Mouse (Mus musculus): ENCODE results near the gene Carnmt1. TPM values are rescaled to one million over a fixed set of nuclear protein-coding genes. Genes with fewer than 3 reads are reported as not detected.

The Carnmt1 gene
- total and polyA plus RNA-seq, 3 experiments = 13.0 to 36.4 (median 32.8) TPM

GRCm38 (mm10) chr19:18682142-18682541 is 11.6 kb downstream of the Carnmt1 start:
- Histone ChIP-seq H3K79me2 (replicated peaks; ENCODE audit: control insufficient read depth, insufficient read depth, low read length) (no peaks in the 10 kb centered on the region; the same call in 1 of the 2 replicates), H3K27ac (no peak overlapping the region), H3K36me3 (ENCODE audit: control insufficient read depth, insufficient read depth, low read length) (no peaks in the 10 kb centered on the region; the same call in 1 of the 2 replicates), H3K9ac (ENCODE audit: low read depth, low read length) (no peak overlapping the region), H3K27me3 (ENCODE audit: control insufficient read depth, insufficient read depth, low read length) (no peaks in the 10 kb centered on the region), H3K4me3 (no peak overlapping the region), H3K4me1 (ENCODE audit: control insufficient read depth, insufficient read depth, low read length) (no peaks in the 10 kb centered on the region)
- intact Hi-C loops (cut with DNase I) = no loop called here
- TF ChIP-seq EP300 (IDR thresholded peaks at IDR 0.05; ENCODE audit: insufficient read depth, low read depth, low read length) (no peak), POLR2A (IDR thresholded peaks at IDR 0.05; ENCODE audit: insufficient read depth, low read depth, low read length) (no peak), CTCF (IDR thresholded peaks at IDR 0.05) (peak; percentile 28; the same call in 1 of the 2 replicates)
- no peak for DNase-seq
- WGBS = 41% methylated on average over 4 of the region's 4 CpGs

DNA sequence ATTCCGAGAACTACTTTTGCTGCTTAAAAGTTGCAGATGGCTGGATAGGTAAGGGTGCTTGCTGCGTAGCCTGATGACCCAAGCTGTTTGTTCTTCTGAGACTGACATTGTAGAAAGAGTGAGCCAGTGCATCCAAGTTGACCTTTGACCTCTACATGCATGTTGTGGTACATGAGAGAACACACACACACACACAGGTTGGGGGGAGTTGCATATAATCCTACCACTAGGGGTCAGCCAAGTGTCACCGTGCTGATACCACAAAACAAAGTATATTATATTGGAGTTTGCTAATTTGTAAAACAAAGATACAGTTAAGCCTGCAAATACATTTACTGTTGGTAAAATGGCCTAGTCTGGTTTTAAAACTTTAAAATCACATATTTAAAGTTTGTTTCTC is 17.0 kb downstream of the Carnmt1 start:
- intact Hi-C loops (cut with DNase I) = loop anchor here (2.0 to 5.0 kb wide), 2 partner anchors 25 to 150 kb away; partner anchors contain the start of gene D030056L22Rik
- Histone ChIP-seq H3K27me3 (ENCODE audit: control insufficient read depth, insufficient read depth, low read length) (no peaks in the 10 kb centered on the region), H3K9ac (ENCODE audit: low read depth, low read length) (no peak overlapping the region), H3K36me3 (ENCODE audit: control insufficient read depth, insufficient read depth, low read length) (no peaks in the 10 kb centered on the region), H3K4me3 (no peak overlapping the region), H3K27ac (no peak overlapping the region), H3K4me1 (ENCODE audit: control insufficient read depth, insufficient read depth, low read length) (no peaks in the 10 kb centered on the region), H3K79me2 (replicated peaks; ENCODE audit: control insufficient read depth, insufficient read depth, low read length) (no peaks in the 10 kb centered on the region)
- DNase-seq = peak in 1 of 2 experiments; percentile 17
- no peak for TF ChIP-seq EP300 (IDR thresholded peaks at IDR 0.05; ENCODE audit: insufficient read depth, low read depth, low read length)
- peak; percentile 87 for TF ChIP-seq CTCF (IDR thresholded peaks at IDR 0.05)
- WGBS = 74% methylated on average over 3 of the region's 3 CpGs

- 34% methylated on average over 3 of the region's 3 CpGs for WGBS
- no peak overlapping the region for H3K27ac ChIP-seq
- no peak for TF ChIP-seq CTCF (IDR thresholded peaks at IDR 0.05)
- no peak for TF ChIP-seq EP300 (IDR thresholded peaks at IDR 0.05; ENCODE audit: insufficient read depth, low read depth, low read length)
- no peak for TF ChIP-seq POLR2A (IDR thresholded peaks at IDR 0.05; ENCODE audit: insufficient read depth, low read depth, low read length)
- no peak overlapping the region for H3K9ac ChIP-seq (ENCODE audit: low read depth, low read length)
- DNase-seq = no peak
- H3K27me3 ChIP-seq (ENCODE audit: control insufficient read depth, insufficient read depth, low read length) = no peaks in the 10 kb centered on the region
- no peak overlapping the region for H3K4me3 ChIP-seq
- no peaks in the 10 kb centered on the region for H3K79me2 ChIP-seq (replicated peaks; ENCODE audit: control insufficient read depth, insufficient read depth, low read length)
- intact Hi-C loops (cut with DNase I) = no loop called here
- no peaks in the 10 kb centered on the region for H3K36me3 ChIP-seq (ENCODE audit: control insufficient read depth, insufficient read depth, low read length)
- H3K4me1 ChIP-seq (ENCODE audit: control insufficient read depth, insufficient read depth, low read length) = no peaks in the 10 kb centered on the region
Observed at GRCm38 (mm10) chr19:18692176-18692575, 21.6 kb downstream of the Carnmt1 start.

GRCm38 (mm10) chr19:18692768-18693167 is 22.2 kb downstream of the Carnmt1 start:
- Histone ChIP-seq H3K79me2 (replicated peaks; ENCODE audit: control insufficient read depth, insufficient read depth, low read length) (no peaks in the 10 kb centered on the region), H3K4me3 (no peak overlapping the region), H3K27me3 (ENCODE audit: control insufficient read depth, insufficient read depth, low read length) (no peaks in the 10 kb centered on the region), H3K4me1 (ENCODE audit: control insufficient read depth, insufficient read depth, low read length) (no peaks in the 10 kb centered on the region), H3K9ac (ENCODE audit: low read depth, low read length) (no peak overlapping the region), H3K36me3 (ENCODE audit: control insufficient read depth, insufficient read depth, low read length) (no peaks in the 10 kb centered on the region), H3K27ac (no peak overlapping the region)
- whole genome bisulfite sequencing = 89% methylated on average over 2 of the region's 2 CpGs
- intact Hi-C loops (cut with DNase I) = no loop called here
- TF ChIP-seq POLR2A (IDR thresholded peaks at IDR 0.05; ENCODE audit: insufficient read depth, low read depth, low read length) = no peak
- TF ChIP-seq CTCF (IDR thresholded peaks at IDR 0.05) = no peak
- TF ChIP-seq EP300 (IDR thresholded peaks at IDR 0.05; ENCODE audit: insufficient read depth, low read depth, low read length) = no peak
- no peak for DNase-seq

- Histone ChIP-seq H3K4me1 (ENCODE audit: control insufficient read depth, insufficient read depth, low read length) (no peaks in the 10 kb centered on the region), H3K27ac (no peak overlapping the region), H3K4me3 (no peak overlapping the region), H3K79me2 (replicated peaks; ENCODE audit: control insufficient read depth, insufficient read depth, low read length) (no peaks in the 10 kb centered on the region), H3K27me3 (ENCODE audit: control insufficient read depth, insufficient read depth, low read length) (no peaks in the 10 kb centered on the region), H3K9ac (ENCODE audit: low read depth, low read length) (no peak overlapping the region), H3K36me3 (ENCODE audit: control insufficient read depth, insufficient read depth, low read length) (no peaks in the 10 kb centered on the region)
- no peak for DNase-seq
- WGBS = 95% methylated on average over 3 of the region's 3 CpGs
- intact Hi-C loops (cut with DNase I) = no loop called here
- no peak for TF ChIP-seq CTCF (IDR thresholded peaks at IDR 0.05)
- no peak for TF ChIP-seq POLR2A (IDR thresholded peaks at IDR 0.05; ENCODE audit: insufficient read depth, low read depth, low read length)
- TF ChIP-seq EP300 (IDR thresholded peaks at IDR 0.05; ENCODE audit: insufficient read depth, low read depth, low read length) = no peak
Observed at GRCm38 (mm10) chr19:18695116-18695515, 24.6 kb downstream of the Carnmt1 start.

- no peaks in the 10 kb centered on the region for H3K27me3 ChIP-seq (ENCODE audit: control insufficient read depth, insufficient read depth, low read length)
- DNase-seq = no peak
- no peaks in the 10 kb centered on the region for H3K79me2 ChIP-seq (replicated peaks; ENCODE audit: control insufficient read depth, insufficient read depth, low read length)
- H3K4me3 ChIP-seq = no peak overlapping the region
- no peak for TF ChIP-seq CTCF (IDR thresholded peaks at IDR 0.05)
- no peak for TF ChIP-seq EP300 (IDR thresholded peaks at IDR 0.05; ENCODE audit: insufficient read depth, low read depth, low read length)
- no peak for TF ChIP-seq POLR2A (IDR thresholded peaks at IDR 0.05; ENCODE audit: insufficient read depth, low read depth, low read length)
- WGBS = 61% methylated on average over 1 of the region's 1 CpGs
- intact Hi-C loops (cut with DNase I) = no loop called here
- H3K27ac ChIP-seq = no peak overlapping the region
- no peak overlapping the region for H3K9ac ChIP-seq (ENCODE audit: low read depth, low read length)
- H3K36me3 ChIP-seq (ENCODE audit: control insufficient read depth, insufficient read depth, low read length) = no peaks in the 10 kb centered on the region
- no peaks in the 10 kb centered on the region for H3K4me1 ChIP-seq (ENCODE audit: control insufficient read depth, insufficient read depth, low read length)
Observed at GRCm38 (mm10) chr19:18695552-18695951, 25.0 kb downstream of the Carnmt1 start.
